ENCODE assay signal across 8 mouse cellular contexts in the genomic region with DNA sequence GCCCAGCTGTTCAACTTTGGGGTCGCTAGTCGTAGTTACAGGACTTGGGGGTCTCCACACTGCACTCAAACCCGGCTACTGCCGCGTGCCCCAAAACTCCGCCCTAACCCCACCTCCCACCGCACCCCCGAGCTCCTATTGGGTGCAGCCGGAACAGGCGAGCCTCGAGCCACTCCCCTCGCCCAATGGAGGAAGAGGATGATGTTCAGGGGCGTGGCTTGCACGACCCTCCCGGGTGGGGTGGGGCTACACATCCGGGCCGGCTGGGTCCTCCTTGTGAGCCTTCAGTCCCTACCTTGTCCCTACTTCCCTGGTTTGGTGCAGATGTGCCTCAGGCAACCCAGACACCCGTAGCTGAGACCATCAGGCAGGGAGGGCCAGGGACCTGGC. TPM values are rescaled to one million over a fixed set of nuclear protein-coding genes. Genes with fewer than 3 reads are reported as not detected.
DNase-seq lines count a peak whose midpoint lies in the region; ATAC-seq lines count a peak whose summit lies in the region.

No protein-coding gene starts in this region.

- ATAC-seq in common myeloid progenitor, adult 5-6 weeks (replicated peaks; ENCODE audit: low read depth, poor library complexity, severe bottlenecking) = peak; percentile 87
- peak; percentile 79 for ATAC-seq in megakaryocyte progenitor cell, adult 5-6 weeks (replicated peaks; ENCODE audit: poor library complexity)

- peak; percentile 98 for DNase-seq in ZHBTc4 (ENCODE audit: low read depth, low spot score)
- peak; percentile 86 to 87 for DNase-seq in gastrocnemius, adult 8-10 months (ENCODE audit: low spot score in 2 of 2)
- peak; percentile 95 for DNase-seq in induced T-regulatory cell, adult 2 months (ENCODE audit: low read depth)
- DNase-seq in left cerebral cortex, adult 9 months (ENCODE audit: low spot score in 2 of 2) = peak; percentile 74 to 90
- DNase-seq in right cerebral cortex, postnatal 14 days = peak; percentile 87
- peak; percentile 87 to 91 for DNase-seq in urinary bladder, postnatal 36 days (ENCODE audit: low spot score in 2 of 2)

RNA-seq across cellular contexts. Expression of a gene that starts 0.9 kb away (rescaled TPM):
- 18.4 and 19.0 TPM in 2 replicates for total RNA-seq in common myeloid progenitor, adult 5-6 weeks (2017)
- 1 to 10 TPM; 2.9 to 3.6 (median 3.2) TPM for total RNA-seq in gastrocnemius, adult 8-10 months (2022)
- 6.5 and 8.5 TPM in 2 replicates for total RNA-seq in megakaryocyte progenitor cell, adult 5-6 weeks (2015)
- 14.0 and 14.4 TPM in 2 replicates for total RNA-seq in megakaryocyte progenitor cell, adult 5-6 weeks (2017)

RNA-seq across cellular contexts. Expression of a gene that starts 36.0 kb away (rescaled TPM):
- 120 and 131 TPM in 2 replicates for total RNA-seq in common myeloid progenitor, adult 5-6 weeks (2017)
- total RNA-seq in gastrocnemius, adult 8-10 months (2022) = 1 to 10 TPM; 1.5 to 3.3 (median 1.7) TPM
- 43.2 and 50.1 TPM in 2 replicates for total RNA-seq in megakaryocyte progenitor cell, adult 5-6 weeks (2015)
- total RNA-seq in megakaryocyte progenitor cell, adult 5-6 weeks (2017) = 128 and 151 TPM in 2 replicates

Comparison
In these comparisons a context has a peak if more than half of its experiments do, and no peak if none do; other contexts are left out.
1. Peak in every context shown above with its lines: DNase-seq and ATAC-seq.
2. RNA of a gene that starts 36.0 kb away (total RNA-seq): 43.2 to 151 TPM in megakaryocyte progenitor cell, adult 5-6 weeks and 120 to 131 TPM in common myeloid progenitor, adult 5-6 weeks; 1.5 to 3.3 TPM in gastrocnemius, adult 8-10 months; every median in the first group is over 10 times any median in the second.